Mouse (Mus musculus): ENCODE measurements at regions not wholly inside any gene's neighbourhood (a gene's known extent, or its start where the extent isn't known, plus 50 kb on each side); places are given as distances from the start of the nearest gene placed in this dataset.
A peak's percentile ranks its signal among the peaks of the same experiment; 100 is the strongest.
"Not testable (repeated sequence)": the region's sequence is repeated elsewhere in the genome, so short reads cannot be mapped to it uniquely, and the experiment has no call there.

GRCm38 (mm10) chr8:7323067-7323675, 1337.9 kb downstream of the Efnb2 start:
- no peak for DNase-seq

GRCm38 (mm10) chr8:7322376-7323066, 1338.5 kb downstream of the Efnb2 start:
- no peak for DNase-seq

- peak in 1 of 2 experiments; percentile 5 for DNase-seq
Measured at GRCm38 (mm10) chr8:7316806-7317355, 1344.2 kb downstream of the Efnb2 start.

DNA sequence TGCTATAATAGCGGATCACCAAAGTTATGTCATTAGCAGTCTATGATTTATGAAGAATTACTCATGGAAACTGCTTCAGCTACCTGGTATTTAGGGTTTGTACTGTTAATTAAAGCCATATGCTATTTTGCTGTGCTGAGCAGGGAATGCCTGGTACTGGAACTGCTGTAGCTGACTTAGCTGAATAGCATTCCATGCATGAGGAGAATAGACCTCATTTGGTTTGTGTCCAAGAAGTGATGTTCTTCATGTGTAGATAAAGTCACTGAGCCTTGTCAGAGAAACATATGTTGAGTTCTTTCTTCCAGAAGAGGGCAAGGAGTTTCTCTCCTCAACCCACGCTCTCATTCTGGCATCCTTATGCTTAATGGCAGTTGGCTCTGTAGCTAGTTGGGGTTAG, 1351.8 kb downstream of the Efnb2 start:
- no peak for DNase-seq

GRCm38 (mm10) chr8:7289361-7289760, 1371.7 kb downstream of the Efnb2 start:
- DNase-seq: no peak

GRCm38 (mm10) chr8:7286581-7286980, 1374.5 kb downstream of the Efnb2 start:
- DNase-seq: no peak

DNA sequence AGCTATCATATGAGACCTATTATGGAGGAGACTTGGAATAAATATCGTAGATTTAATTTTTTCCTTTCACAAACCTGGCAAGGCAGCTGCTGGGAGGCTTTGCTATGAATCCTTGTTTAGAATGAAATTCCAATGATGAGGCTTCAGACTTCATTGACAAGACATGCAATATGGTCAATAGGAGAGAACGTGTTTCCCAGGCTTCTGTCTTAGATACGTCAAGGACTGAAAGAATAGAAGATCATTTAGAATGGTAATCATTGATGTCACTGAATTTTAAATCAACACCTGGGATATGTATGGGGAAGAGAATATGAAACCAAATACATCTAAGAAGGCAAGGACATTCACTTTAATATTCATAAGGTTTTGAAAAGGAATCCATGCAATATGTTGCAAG, 1393.6 kb downstream of the Efnb2 start:
- no peak for DNase-seq

DNA sequence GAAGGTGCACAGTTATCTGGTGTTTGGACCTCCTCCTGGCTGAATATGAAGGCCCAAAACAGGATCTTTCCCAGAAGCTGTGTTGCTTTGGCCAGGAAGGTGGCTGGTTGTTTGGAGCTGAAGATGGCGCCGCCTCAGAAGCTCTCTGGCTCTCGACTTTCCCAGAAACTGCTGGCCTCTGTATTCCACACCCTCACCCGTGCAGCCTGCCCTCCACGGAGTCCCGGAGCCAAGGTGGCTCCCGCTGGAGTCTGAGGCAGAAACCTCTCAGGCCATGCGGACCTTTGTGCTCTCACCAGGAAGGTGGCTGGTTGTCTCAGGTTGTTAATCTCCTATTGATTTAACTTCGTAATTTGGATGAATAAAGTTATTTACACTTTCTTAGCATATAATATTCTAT, 1406.7 kb downstream of the Efnb2 start:
- DNase-seq: not testable (repeated sequence)

- no peak for DNase-seq
Measured at GRCm38 (mm10) chr8:7240321-7240720, 1420.7 kb downstream of the Efnb2 start.

DNA sequence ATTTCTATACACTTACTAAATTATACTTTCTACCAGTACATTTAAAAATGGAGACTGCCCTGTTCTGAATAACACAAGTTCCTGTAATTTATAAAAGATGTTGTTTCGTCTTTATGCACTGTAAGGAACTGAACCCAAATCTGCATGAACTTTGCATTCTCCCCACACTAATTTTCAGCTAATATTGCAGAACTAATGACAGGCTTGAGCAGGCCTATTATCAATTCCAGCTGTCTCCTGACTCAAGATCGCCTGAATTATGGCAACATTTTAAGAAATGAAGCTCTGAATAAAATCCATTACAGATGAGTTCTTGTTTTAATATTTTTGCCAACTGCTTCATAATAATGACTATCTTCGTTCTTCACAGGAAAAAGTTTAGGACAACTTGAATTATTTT, 1427.0 kb downstream of the Efnb2 start:
- DNase-seq: no peak

- no peak for DNase-seq
Measured at GRCm38 (mm10) chr8:7219300-7219699, 1441.7 kb downstream of the Efnb2 start.

DNA sequence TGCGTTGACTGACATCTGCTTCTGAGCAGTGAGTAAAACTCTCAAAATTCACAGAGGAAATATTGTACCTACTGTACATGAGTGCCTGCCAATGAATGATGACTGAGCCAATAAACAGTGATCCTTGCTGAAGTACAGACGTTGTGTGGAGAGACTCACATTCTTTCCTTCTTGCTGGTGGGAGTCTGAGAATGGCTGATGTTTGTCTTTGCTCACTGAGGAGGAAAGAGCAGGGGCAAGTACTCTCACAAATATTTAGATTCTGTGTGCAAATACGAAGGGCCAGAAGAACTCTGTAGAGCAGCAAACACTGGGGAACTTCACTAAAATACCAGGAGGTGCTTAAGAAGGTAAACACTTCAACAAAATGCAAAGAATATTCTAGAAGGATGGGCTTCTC, 1453.9 kb downstream of the Efnb2 start:
- DNase-seq: peak; percentile 12 to 23

- DNase-seq: no peak
Measured at GRCm38 (mm10) chr8:7206596-7206995, 1454.4 kb downstream of the Efnb2 start.

DNA sequence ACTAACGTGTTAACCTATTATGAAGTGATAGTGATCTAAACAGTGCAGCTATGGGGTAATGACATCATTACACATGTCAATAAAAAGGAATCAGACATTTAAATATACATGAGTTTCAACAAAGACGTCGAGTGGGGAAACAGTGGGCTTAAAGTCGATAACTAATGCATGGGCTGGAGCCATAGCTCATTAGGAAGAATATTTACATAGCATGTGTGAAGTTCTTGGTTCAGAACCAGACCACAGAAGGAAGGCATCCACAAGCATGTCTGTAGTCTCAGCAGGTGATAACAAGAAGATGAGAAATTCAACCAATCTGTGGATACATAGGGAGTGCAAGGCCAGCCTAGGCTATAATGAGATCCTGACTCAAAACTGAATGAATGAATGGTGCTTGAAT, 1456.0 kb downstream of the Efnb2 start:
- DNase-seq: no peak

DNA sequence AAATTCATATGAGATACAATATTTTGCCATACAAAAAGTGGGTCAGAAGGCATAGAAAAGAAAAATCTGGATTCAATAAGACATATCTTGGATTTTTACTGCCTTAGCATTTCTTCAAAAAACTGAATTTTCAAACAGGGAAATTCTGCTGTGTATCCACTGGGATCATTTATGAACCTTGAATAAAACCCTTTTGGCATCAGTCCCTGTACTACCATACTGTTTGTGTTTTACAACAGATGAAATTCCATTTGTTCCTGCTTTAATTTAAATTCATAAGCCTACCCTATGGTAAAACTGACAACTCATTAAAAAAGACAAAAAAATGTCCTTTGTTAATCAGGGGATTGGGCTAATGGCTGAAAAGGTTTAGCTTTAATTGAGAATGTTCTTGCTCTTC, 1470.3 kb downstream of the Efnb2 start:
- DNase-seq: no peak

DNA sequence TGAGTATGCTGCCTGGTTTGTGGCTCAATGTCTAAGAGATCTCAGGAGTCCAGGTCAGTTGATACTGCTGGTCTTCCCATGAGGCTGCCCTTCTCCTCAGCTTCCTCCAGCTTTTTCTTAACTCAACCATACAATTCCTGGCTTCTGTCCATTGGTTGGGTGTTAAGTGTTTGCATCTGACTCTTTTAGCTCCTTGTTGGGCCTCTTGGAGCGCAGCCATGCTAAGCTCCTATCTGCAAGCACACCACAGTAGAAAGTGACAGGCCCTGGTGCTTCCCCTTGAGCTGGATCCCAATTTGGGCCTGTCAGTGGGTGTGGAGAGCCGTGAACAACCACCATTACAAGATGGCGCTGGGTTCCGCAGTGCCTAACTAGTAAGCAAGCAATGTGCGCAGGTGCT, 1497.7 kb downstream of the Efnb2 start:
- DNase-seq: peak in 1 of 2 experiments; percentile 38

DNA sequence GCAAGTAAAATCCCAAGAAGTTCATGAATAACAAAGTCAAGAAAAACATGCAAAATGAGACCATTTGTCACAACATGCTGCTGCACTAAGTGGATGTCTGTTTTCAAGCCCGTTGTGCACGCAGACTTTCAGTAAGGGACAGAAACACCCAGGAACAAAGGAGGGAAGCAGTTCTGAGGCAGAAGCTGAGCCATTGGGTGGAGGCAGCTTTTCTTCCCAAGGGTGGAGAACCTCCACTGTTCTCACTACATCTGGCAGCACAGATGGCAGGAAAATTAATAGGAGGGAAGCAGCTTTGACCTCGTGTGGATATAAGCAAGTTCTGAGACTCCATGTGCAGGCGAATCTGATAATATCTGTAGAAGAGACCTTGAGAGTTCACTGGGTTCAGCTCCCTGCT, 1529.3 kb downstream of the Efnb2 start:
- DNase-seq: no peak

DNA sequence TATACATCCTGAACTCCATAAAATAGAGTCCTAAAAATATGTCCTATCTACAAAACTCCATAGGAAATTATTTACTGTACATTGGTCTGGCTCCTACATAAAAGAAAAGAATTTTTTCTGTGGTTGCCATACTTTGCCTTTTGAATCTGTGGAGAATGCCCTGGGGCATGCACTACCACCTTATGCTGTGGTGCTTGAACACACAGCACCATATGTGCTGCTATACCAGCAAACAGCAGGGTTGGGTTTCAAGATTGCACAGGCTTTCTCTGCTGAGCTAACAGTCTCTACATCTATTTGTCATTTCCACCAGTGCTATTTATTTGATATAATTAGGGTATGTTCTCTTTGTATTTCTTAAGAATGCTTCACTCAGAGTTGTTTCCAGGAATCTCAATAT, 1552.2 kb downstream of the Efnb2 start:
- DNase-seq: no peak

- DNase-seq: no peak
Measured at GRCm38 (mm10) chr8:7097577-7097976, 1563.5 kb downstream of the Efnb2 start.

GRCm38 (mm10) chr8:7092831-7093230, 1568.2 kb downstream of the Efnb2 start:
- no peak for DNase-seq

DNA sequence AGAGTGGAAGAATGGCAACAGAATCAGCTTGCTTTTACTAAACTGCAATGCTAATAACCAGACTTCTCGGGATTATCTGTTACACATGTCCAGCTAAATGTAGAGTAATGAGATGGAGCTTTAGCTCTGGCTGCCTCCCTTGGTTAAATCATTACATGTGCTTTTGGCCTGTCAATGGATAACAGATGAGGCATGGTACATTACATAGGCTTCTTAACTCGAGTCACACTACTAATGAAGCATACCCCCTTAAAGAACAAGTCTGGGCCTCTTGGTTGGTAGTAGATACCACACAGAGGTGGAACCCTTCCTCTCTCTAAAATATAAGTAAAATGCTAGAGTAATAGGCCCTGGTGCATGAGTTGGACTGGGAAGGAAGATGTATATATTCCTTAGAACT, 1572.9 kb downstream of the Efnb2 start:
- no peak for DNase-seq

DNA sequence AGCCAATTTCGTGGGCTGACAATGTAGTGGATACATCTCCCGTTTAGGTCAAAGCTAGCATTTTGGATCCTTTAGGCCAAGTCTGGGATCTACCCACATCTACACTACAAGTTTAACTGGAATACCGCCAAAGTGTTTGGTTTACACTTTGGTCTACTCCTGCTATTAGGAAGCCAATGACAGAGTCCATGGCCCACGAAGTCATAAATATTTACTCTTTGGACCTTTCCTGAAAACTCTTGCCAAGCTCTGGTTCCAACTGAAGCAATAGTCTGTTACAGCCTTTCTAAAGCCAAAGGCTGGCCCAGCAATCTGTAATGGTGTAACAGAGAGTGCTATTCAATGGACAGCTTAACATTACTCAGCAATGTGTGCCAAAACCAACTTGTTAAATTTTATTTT, 1600.8 kb downstream of the Efnb2 start:
- peak; percentile 30 to 42 for DNase-seq

DNA sequence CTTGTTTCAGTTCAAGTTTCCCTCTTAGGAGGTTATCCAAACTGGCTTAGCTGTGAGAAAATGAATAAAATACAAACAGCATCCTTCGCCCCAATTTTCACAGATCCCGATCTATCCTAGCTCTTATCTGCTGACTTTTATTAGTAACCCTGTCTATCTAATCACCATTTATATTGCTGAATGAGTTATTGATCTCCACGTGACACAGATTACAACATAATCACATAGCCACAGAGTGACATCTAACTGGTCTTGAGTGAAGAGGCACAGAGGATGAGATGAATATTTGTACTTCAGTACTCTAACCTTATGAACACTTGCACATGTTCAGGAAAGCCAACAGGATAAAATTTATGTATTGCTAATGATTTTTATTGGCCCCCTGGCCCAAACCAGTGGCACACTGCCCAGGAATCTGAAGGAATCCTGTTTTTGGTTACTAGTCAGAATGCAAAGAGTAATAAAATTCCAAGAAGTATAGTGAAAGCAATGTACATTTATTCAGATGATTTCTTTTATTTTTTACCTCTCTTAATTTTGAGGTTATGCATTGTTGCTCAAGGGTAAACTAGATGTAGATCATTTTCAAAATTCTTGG, 1634.7 kb downstream of the Efnb2 start:
- no peak for DNase-seq

DNA sequence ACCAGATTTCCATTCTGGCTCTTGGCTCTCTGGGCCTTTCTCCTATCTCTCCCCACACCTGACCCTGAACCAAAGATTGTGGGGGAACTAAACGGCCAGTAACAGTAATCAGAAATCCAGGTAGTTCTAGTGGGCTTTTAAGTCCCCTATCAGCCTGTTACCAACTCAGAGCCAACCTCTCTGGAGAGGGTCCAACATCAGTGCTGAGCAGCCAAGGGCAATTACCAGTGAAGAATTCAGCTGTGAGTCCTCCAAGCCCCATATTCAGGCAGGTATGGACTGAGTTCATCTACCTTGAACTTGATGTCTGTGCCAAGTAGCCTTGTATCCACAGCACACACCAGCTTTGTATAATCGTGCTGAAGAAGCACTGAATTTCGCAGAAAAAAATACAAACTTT, 1636.7 kb downstream of the Efnb2 start:
- DNase-seq: no peak
